ENCODE assay signal across 20 mouse cellular contexts in the genomic region with DNA sequence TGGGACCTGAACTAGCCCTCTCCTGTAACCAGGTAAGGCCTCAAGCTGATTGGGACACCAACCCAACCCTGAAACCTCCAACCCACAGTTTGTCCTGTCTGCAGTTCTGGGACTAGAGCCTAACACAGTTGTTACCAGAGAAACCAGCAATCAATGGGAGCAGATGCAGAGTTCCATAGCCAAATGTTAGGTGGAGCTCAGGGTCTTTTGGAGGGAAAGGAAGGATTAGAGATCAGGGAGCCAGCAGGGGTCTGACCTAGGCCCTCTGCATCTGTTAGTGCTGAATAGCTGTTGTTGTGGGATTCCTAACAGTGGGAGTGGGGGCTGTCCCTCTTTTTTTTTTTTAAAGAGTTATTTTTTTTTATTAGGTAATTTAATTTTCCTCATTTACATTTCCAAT. TPM values are rescaled to one million over a fixed set of nuclear protein-coding genes. Genes with fewer than 3 reads are reported as not detected.
DNase-seq lines count a peak whose midpoint lies in the region; TF ChIP-seq lines count a peak whose summit lies in the region.
"Had no signal": no experiment of that assay in that cellular context is flagged by ENCODE, and none has a peak within 500 bp of the region (broad histone marks: within the 10 kb centered on the region; RNA-seq: fewer than 3 reads in every experiment).

No protein-coding gene starts in this region.

- no peak for TF ChIP-seq EP300 in ES-Bruce4 (IDR thresholded peaks at IDR 0.05; ENCODE audit: insufficient read depth, low read depth, low read length)

- H3K27ac ChIP-seq in ES-Bruce4 (ENCODE audit: insufficient read depth, low read length): peak overlapping the region; percentile 39; the same call in 1 of the 2 replicates
- H3K27ac ChIP-seq: embryonic facial prominence, embryonic 10.5 days; embryonic facial prominence, embryonic 12.5 days; forebrain, embryonic 13.5 days; forebrain, embryonic 15.5 days had no signal

- H3K9me3 ChIP-seq in ES-Bruce4 (replicated peaks; ENCODE audit: control insufficient read depth, insufficient read depth, low read length, poor library complexity, severe bottlenecking): no peaks in the 10 kb centered on the region
- H3K9me3 ChIP-seq: embryonic facial prominence, embryonic 12.5 days; forebrain, embryonic 13.5 days; G1E had no signal

- H3K4me3 ChIP-seq in ES-Bruce4 (ENCODE audit: low read depth, low read length): no peak overlapping the region
- H3K4me3 ChIP-seq: embryonic facial prominence, embryonic 10.5 days; embryonic facial prominence, embryonic 12.5 days; forebrain, embryonic 13.5 days; forebrain, embryonic 15.5 days had no signal

- DNase-seq in ES-CJ7 (ENCODE audit: low read depth, low spot score) (peak; percentile 62), R1 (ENCODE audit: low read depth, low spot score) (peak; percentile 93)
- DNase-seq in lung, adult 18-20 months: no peak
- DNase-seq in lung, postnatal 14 days: no peak
- DNase-seq: adrenal gland, adult 8-10 months; adrenal gland, postnatal 14 days; adrenal gland, postnatal 36 days; cerebellum, adult 11-12 months; cerebellum, adult 2 months; cerebellum, adult 9-10 months; cerebellum, postnatal 10 days; cerebellum, postnatal 25 days; forebrain, postnatal 0 days had no signal

- peaks cover 2% of the 10 kb centered on the region for H3K4me1 ChIP-seq in ES-Bruce4 (ENCODE audit: control insufficient read depth, insufficient read depth, low read length)
- H3K4me1 ChIP-seq: embryonic facial prominence, embryonic 10.5 days; embryonic facial prominence, embryonic 12.5 days; forebrain, embryonic 13.5 days; forebrain, embryonic 15.5 days had no signal

- no peak overlapping the region for H3K9ac ChIP-seq in ES-Bruce4 (ENCODE audit: low read depth, poor library complexity, severe bottlenecking)
- H3K9ac ChIP-seq: embryonic facial prominence, embryonic 12.5 days; forebrain, embryonic 13.5 days; forebrain, embryonic 15.5 days; forebrain, postnatal 0 days had no signal

- no peaks in the 10 kb centered on the region for H3K36me3 ChIP-seq in ES-Bruce4 (ENCODE audit: control insufficient read depth, insufficient read depth, low read length, poor library complexity, severe bottlenecking)

- TF ChIP-seq POLR2A in ES-Bruce4 (IDR thresholded peaks at IDR 0.05; ENCODE audit: insufficient read depth, low read length): no peak

- no peaks in the 10 kb centered on the region for H3K27me3 ChIP-seq in ES-Bruce4 (ENCODE audit: control insufficient read depth, insufficient read depth, low read length, poor library complexity, severe bottlenecking)
- H3K27me3 ChIP-seq: embryonic facial prominence, embryonic 12.5 days; forebrain, embryonic 13.5 days; forebrain, embryonic 15.5 days; Patski had no signal

- TF ChIP-seq CTCF in ES-Bruce4 (IDR thresholded peaks at IDR 0.05; ENCODE audit: low read depth, low read length): no peak

RNA-seq across cellular contexts. Expression of a gene that starts 9.3 kb away (rescaled TPM):
- 26.3 and 26.6 TPM in 2 replicates for polyA plus RNA-seq in ES-Bruce4 (2011; ENCODE audit: insufficient read depth, insufficient read length, low read depth, missing spikeins)

Comparison
In these comparisons a context has a peak if more than half of its experiments do, and no peak if none do; other contexts are left out.
1. DNase-seq: peak in ES-CJ7 (single experiment) and R1 (single experiment); none in lung, adult 18-20 months (0 of 2) and lung, postnatal 14 days (single experiment).